Mouse (Mus musculus): ENCODE results near the gene Ighmbp2.

- TF ChIP-seq CTCF (IDR thresholded peaks at IDR 0.05) (no peak), POLR2A (IDR thresholded peaks at IDR 0.05; ENCODE audit: insufficient read depth, low read depth, low read length) (no peak)
Measured at GRCm38 (mm10) chr19:3297034-3297433, 14.2 kb upstream of the Ighmbp2 start.

Measured in heart, adult 2 months (tissue).